Mouse (Mus musculus) small intestine, adult 2 months (tissue): ENCODE data around the gene Calhm1.

Experiments
- CTCF ChIP-seq: fragments of 200-500 bp; IDR thresholded peaks from 2 replicates; pipeline ENCODE4 v1.5.1; 2012; ENCODE audit warnings: low read depth, mild to moderate bottlenecking, control low read depth, inconsistent platforms, low read length, moderate library complexity, mixed read lengths; ENCODE audit not compliant: insufficient replicate concordance, insufficient read length; ENCODE audit errors: extremely low read depth
- POLR2A ChIP-seq: fragments of 200-500 bp; IDR thresholded peaks from 2 replicates; pipeline ENCODE4 v1.6.1; 2012; ENCODE audit warnings: low read depth, mild to moderate bottlenecking, control low read depth, inconsistent platforms, low read length, moderate library complexity

GRCm38 (mm10) chr19:47168793-47169412 is 24.8 kb upstream of the Calhm1 start:
- TF ChIP-seq CTCF (peak; percentile 85; the same call in 1 of the 2 replicates), POLR2A (no peak)
